Mouse (Mus musculus): ENCODE results near the gene Gabrg3. TPM values are rescaled to one million over a fixed set of nuclear protein-coding genes. Genes with fewer than 3 reads are reported as not detected.

The Gabrg3 gene
- polyA plus RNA-seq, 1 experiment from 2014 or later, result 0.42 TPM

DNA sequence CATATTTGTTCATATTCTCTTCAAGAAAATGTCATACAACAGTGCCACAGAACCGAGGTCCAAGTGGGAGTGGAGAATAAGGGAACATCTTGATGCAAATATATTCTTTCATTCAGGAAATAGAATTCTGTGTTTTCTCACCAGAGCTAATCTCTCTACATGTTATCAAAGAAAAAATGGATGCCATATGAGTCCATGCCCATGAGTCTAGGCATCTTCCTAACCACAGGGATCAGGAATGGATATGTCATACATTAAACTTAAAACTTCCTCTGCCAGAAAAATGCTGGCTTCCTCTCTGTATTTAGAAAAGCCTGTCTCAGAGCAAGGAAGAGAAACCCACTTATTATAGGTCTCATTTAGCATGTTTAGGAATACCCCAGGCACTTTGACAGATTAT, 92.9 kb downstream of the Gabrg3 start:
- Histone ChIP-seq H3K27me3 (ENCODE audit: insufficient read depth, low read length) (no peaks in the 10 kb centered on the region), H3K27ac (no peak overlapping the region), H3K4me2 (ENCODE audit: low read length) (no peak overlapping the region), H3K4me3 (replicated peaks; ENCODE audit: low read depth, low read length) (no peak overlapping the region), H3K36me3 (ENCODE audit: insufficient read depth, low read length) (no peaks in the 10 kb centered on the region), H3K9me3 (replicated peaks; ENCODE audit: low read length) (no peaks in the 10 kb centered on the region), H3K9ac (ENCODE audit: low read depth, low read length) (no peak overlapping the region), H3K4me1 (replicated peaks; ENCODE audit: insufficient read depth, low read length) (no peaks in the 10 kb centered on the region)
- no peak for TF ChIP-seq CTCF (IDR thresholded peaks at IDR 0.05; ENCODE audit: low read depth)
- DNase-seq (ENCODE audit: low spot score) (no peak), ATAC-seq (replicated peaks; ENCODE audit: low FRiP score, low read depth) (no peak)
- WGBS, result 78% methylated on average over 1 of the region's 1 CpGs

DNA sequence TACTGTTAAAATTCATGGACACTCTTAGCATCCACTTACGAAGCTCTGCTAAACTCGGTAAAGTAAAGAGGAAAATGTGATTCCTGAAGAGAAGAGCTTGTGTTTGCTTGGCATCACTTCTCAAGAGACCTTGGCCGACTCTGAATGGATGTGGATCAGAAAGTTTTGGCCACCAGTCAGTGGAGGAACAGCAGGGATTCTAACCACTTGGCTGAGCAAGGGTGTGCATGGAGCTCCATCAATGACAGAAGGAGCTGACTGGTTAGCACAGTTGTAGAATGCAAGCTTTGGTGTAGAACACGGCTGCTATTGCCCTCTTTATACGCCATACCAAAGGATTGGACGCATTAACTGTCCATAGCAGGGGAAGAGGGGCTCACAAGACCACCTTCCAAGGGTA, 93.4 kb downstream of the Gabrg3 start:
- H3K27ac ChIP-seq, result no peak overlapping the region
- H3K9me3 ChIP-seq (replicated peaks; ENCODE audit: low read length), result no peaks in the 10 kb centered on the region
- ATAC-seq (replicated peaks; ENCODE audit: low FRiP score, low read depth) (no peak), DNase-seq (ENCODE audit: low spot score) (no peak)
- 88% methylated on average over 6 of the region's 6 CpGs for WGBS
- no peak overlapping the region for H3K4me2 ChIP-seq (ENCODE audit: low read length)
- no peaks in the 10 kb centered on the region for H3K4me1 ChIP-seq (replicated peaks; ENCODE audit: insufficient read depth, low read length)
- H3K9ac ChIP-seq (ENCODE audit: low read depth, low read length), result no peak overlapping the region
- TF ChIP-seq CTCF (IDR thresholded peaks at IDR 0.05; ENCODE audit: low read depth), result no peak
- H3K27me3 ChIP-seq (ENCODE audit: insufficient read depth, low read length), result no peaks in the 10 kb centered on the region
- no peak overlapping the region for H3K4me3 ChIP-seq (replicated peaks; ENCODE audit: low read depth, low read length)
- H3K36me3 ChIP-seq (ENCODE audit: insufficient read depth, low read length), result no peaks in the 10 kb centered on the region

DNA sequence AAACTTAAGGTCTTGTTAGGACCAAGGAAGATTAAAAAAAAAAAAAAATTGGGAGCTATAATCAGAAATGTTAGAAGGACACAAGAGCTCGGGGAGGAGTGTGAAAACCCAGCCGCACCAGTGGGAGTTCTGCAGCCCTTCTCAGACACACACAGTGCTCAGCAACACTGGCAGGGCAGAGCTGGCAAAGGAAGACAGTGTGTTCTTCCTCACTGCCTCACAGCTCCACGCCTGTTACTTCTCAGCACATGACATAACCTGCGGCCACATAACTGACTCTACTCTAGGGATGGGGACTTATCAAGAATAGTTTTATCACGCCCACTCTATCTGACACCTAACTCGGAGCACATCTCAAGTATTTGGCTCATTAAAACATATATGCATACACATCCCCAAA, 103.8 kb downstream of the Gabrg3 start:
- Histone ChIP-seq H3K9me3 (replicated peaks; ENCODE audit: low read length) (no peaks in the 10 kb centered on the region), H3K27ac (no peak overlapping the region), H3K9ac (ENCODE audit: low read depth, low read length) (no peak overlapping the region), H3K4me3 (replicated peaks; ENCODE audit: low read depth, low read length) (no peak overlapping the region), H3K27me3 (ENCODE audit: insufficient read depth, low read length) (no peaks in the 10 kb centered on the region), H3K4me2 (ENCODE audit: low read length) (no peak overlapping the region), H3K4me1 (replicated peaks; ENCODE audit: insufficient read depth, low read length) (no peaks in the 10 kb centered on the region), H3K36me3 (ENCODE audit: insufficient read depth, low read length) (no peaks in the 10 kb centered on the region)
- ATAC-seq (replicated peaks; ENCODE audit: low FRiP score, low read depth), result no peak
- DNase-seq (ENCODE audit: low spot score), result no peak
- no peak for TF ChIP-seq CTCF (IDR thresholded peaks at IDR 0.05; ENCODE audit: low read depth)
- WGBS, result 79% methylated on average over 6 of the region's 6 CpGs

DNA sequence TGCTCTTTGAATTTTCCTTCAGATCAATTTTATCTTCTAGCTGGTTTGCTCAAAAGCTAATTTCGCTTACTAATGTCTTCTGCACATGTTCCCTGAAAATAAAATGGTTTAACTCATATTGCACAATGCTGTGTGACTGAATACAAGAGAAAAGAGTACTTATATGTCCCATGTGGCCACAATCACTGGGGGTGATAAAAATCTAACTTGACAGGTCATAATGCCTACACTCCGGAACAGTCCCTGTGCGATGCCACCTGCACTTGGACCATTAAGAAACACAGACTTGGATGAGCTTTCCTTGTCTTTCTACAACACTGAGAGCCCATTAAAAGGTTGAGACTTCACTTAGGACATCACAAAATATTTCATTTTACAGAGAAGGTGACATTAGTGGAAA, 108.1 kb downstream of the Gabrg3 start:
- DNase-seq (ENCODE audit: low spot score), result no peak
- Histone ChIP-seq H3K27me3 (ENCODE audit: insufficient read depth, low read length) (no peaks in the 10 kb centered on the region), H3K4me3 (replicated peaks; ENCODE audit: low read depth, low read length) (no peak overlapping the region), H3K9ac (ENCODE audit: low read depth, low read length) (no peak overlapping the region), H3K9me3 (replicated peaks; ENCODE audit: low read length) (no peaks in the 10 kb centered on the region), H3K4me1 (replicated peaks; ENCODE audit: insufficient read depth, low read length) (no peaks in the 10 kb centered on the region), H3K4me2 (ENCODE audit: low read length) (no peak overlapping the region), H3K27ac (no peak overlapping the region), H3K36me3 (ENCODE audit: insufficient read depth, low read length) (no peaks in the 10 kb centered on the region)
- no peak for ATAC-seq (replicated peaks; ENCODE audit: low FRiP score, low read depth)
- no peak for TF ChIP-seq CTCF (IDR thresholded peaks at IDR 0.05; ENCODE audit: low read depth)
- 47% methylated on average over 3 of the region's 3 CpGs for WGBS

DNA sequence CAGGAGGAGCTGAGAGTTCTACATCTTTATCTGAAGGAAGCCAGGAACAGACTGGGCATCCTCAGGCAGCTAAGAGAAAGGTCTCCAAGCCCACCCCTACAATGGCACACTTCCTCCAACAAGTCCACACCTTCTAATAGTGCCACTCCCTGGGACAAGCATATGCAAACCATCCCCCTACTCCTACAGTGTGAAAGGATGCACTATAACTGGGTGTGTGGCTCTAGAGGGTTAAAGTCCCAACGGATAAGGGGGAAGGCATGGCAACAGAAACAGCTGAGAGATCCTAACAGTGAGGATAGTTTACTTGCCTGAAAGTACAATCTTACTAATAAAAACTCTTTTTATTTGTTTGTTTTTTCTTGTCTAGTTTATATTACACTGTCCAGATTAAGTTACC, 126.8 kb downstream of the Gabrg3 start:
- 58% methylated on average over 1 of the region's 1 CpGs for WGBS
- H3K36me3 ChIP-seq (ENCODE audit: insufficient read depth, low read length), result no peaks in the 10 kb centered on the region
- no peaks in the 10 kb centered on the region for H3K9me3 ChIP-seq (replicated peaks; ENCODE audit: low read length)
- TF ChIP-seq CTCF (IDR thresholded peaks at IDR 0.05; ENCODE audit: low read depth), result no peak
- H3K27ac ChIP-seq, result no peak overlapping the region
- DNase-seq (ENCODE audit: low spot score) (no peak), ATAC-seq (replicated peaks; ENCODE audit: low FRiP score, low read depth) (no peak)
- H3K4me2 ChIP-seq (ENCODE audit: low read length), result no peak overlapping the region
- no peak overlapping the region for H3K9ac ChIP-seq (ENCODE audit: low read depth, low read length)
- no peaks in the 10 kb centered on the region for H3K27me3 ChIP-seq (ENCODE audit: insufficient read depth, low read length)
- H3K4me3 ChIP-seq (replicated peaks; ENCODE audit: low read depth, low read length), result no peak overlapping the region
- no peaks in the 10 kb centered on the region for H3K4me1 ChIP-seq (replicated peaks; ENCODE audit: insufficient read depth, low read length)

DNA sequence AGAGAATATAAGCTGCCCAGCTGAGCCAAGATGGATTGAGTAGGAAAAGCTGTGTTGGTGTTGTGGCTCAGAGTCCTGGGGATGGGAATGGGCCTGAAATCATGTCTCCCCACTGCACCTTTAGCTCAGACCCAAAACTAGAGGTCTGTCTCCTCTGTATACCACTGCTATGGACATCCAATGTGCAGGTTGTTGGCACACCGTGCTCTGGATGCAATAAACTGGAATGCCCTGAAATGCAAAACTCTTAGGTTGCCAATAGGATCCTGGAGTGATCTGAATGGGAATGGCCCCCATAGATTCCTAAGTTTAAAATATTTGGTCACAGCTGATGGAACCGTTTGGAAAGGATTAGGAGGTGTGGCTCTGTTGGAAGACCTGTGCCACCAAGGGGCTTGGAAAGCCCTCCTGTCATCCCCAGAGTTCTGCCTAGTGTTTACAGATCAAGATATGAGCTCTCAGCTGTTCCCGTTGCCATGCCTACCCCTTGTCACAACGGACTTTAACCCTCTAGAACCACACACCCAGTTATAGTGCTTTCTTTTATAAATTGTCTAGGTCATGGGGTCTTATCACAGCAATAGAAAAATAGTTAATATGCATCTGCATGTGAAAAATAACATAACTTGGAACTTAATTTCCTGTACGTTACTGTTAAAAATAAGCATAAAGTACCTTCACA, 128.0 kb downstream of the Gabrg3 start:
- no peaks in the 10 kb centered on the region for H3K36me3 ChIP-seq (ENCODE audit: insufficient read depth, low read length)
- WGBS, result 72% methylated on average over 5 of the region's 5 CpGs
- no peak overlapping the region for H3K27ac ChIP-seq
- no peaks in the 10 kb centered on the region for H3K9me3 ChIP-seq (replicated peaks; ENCODE audit: low read length)
- no peak for DNase-seq (ENCODE audit: low spot score)
- H3K9ac ChIP-seq (ENCODE audit: low read depth, low read length), result no peak overlapping the region
- H3K4me3 ChIP-seq (replicated peaks; ENCODE audit: low read depth, low read length), result no peak overlapping the region
- ATAC-seq (replicated peaks; ENCODE audit: low FRiP score, low read depth), result no peak
- no peak overlapping the region for H3K4me2 ChIP-seq (ENCODE audit: low read length)
- H3K27me3 ChIP-seq (ENCODE audit: insufficient read depth, low read length), result no peaks in the 10 kb centered on the region
- no peaks in the 10 kb centered on the region for H3K4me1 ChIP-seq (replicated peaks; ENCODE audit: insufficient read depth, low read length)
- TF ChIP-seq CTCF (IDR thresholded peaks at IDR 0.05; ENCODE audit: low read depth), result no peak

DNA sequence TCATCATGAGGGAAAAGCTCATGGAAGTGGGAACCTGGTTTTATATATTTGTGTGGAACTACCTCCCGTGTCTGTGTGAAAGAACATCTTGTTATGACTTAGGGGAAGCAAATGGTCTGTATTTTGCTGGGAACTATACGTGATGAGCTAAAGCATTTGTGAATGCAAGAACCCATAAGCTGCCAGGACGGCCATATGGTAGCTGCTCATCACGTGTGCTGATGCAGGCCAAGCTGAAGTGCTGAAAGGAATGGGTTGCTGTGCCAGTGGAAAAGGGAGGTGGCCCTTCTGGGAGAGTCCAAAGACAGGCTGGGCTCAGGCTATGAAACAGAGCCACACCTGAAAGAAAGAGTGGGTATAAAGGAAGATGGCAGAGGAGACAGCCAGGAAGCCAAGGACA, 143.0 kb downstream of the Gabrg3 start:
- WGBS, result 73% methylated on average over 4 of the region's 4 CpGs
- Histone ChIP-seq H3K9ac (ENCODE audit: low read depth, low read length) (no peak overlapping the region), H3K4me2 (ENCODE audit: low read length) (no peak overlapping the region), H3K4me1 (replicated peaks; ENCODE audit: insufficient read depth, low read length) (no peaks in the 10 kb centered on the region), H3K27ac (no peak overlapping the region), H3K9me3 (replicated peaks; ENCODE audit: low read length) (no peaks in the 10 kb centered on the region), H3K36me3 (ENCODE audit: insufficient read depth, low read length) (no peaks in the 10 kb centered on the region), H3K27me3 (ENCODE audit: insufficient read depth, low read length) (no peaks in the 10 kb centered on the region), H3K4me3 (replicated peaks; ENCODE audit: low read depth, low read length) (no peak overlapping the region)
- ATAC-seq (replicated peaks; ENCODE audit: low FRiP score, low read depth), result no peak
- DNase-seq (ENCODE audit: low spot score), result no peak
- no peak for TF ChIP-seq CTCF (IDR thresholded peaks at IDR 0.05; ENCODE audit: low read depth)

Measured in kidney, postnatal 0 days (tissue).